Mouse (Mus musculus) B cell, adult 2 months (primary cell): ENCODE measurements around the gene Lsm11.
A peak's percentile ranks its signal among the peaks of the same experiment; 100 is the strongest.

Experiments used
- DNase-seq, 2 experiments: peaks; one replicate each; pipeline ENCODE4 v3.0.0; 2022

Gene Lsm11

DNA sequence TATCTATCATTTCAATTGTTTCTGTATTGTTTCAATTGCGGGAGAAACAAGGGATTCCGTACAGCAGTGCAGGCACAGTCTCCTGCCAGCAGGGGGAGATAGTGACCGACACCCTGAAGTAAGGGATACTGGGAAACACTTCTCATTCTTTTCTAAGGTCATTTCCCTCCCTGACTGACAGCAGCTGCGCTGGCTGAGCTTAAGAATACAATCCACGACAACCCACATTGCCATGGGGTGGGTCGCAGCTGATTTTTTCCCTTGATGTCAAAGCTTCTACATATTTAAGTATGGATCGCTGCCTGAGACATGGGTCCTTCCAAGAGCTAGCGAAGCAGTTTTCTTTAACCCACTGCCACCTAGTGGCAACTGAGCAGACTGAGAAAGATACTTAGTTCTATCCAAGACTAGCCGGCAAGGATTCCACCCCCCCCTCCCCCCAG lies 18.1 kb downstream of the Lsm11 start:
- peak; percentile 81 to 82 for DNase-seq

DNA sequence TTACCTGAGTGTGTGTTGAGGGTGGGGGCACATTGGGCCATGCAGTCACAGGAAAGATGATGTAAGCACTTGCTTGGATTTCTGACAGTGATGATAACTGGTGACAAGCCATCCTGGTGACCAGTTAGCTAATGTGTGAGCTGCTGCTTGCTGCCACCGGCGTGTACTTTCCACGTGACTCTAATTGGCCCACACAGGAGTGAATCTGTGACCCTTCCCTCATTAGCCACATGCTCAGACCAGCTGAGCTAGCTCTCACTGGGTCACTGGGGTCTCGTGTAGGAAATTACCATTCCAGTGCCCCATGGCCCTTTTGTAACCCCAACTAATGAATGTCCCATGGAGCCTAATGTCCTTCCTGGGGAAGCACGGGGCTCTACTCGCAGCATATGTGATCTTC lies 19.3 kb downstream of the Lsm11 start:
- DNase-seq, result no peak

DNA sequence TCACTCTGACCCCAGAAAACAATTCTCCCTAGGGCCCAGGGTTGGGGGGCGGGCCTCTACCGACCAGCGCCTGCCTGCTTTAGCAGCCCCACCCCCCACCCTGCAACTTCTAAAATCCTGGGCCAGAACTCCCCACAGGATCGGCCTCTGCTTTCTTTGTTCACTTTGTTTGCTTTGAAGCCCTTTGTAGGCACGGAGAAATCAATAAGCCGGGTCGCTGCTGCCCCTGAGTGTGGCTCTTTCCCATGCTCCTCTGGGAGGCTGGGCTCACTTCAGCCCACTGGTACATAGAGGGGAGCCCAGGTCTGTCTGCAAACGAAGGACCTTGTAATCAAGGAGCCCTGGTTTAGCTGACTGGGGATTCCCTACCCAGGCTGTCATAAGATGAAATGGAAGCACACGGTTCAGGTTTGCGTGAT lies 23.2 kb downstream of the Lsm11 start:
- DNase-seq, result no peak

DNA sequence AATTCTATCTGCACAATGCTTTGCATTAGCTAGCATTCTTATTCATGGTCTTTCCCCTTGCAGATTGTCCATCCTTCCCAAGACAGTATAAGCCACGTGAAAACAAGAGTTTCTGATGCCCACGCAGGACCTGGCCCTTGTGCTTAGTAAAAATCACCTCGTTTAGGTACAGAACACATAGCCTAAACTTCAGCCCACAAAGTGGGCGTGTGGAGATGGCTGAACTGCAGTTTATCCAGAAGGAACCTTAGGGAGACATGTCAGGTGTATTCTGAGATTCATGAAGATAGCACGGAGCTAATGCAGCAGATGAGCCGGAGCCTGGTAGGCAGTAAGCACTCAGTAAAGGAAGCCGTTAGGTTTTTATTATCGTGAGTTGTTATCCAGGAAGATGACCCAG lies 23.7 kb downstream of the Lsm11 start:
- no peak for DNase-seq

DNA sequence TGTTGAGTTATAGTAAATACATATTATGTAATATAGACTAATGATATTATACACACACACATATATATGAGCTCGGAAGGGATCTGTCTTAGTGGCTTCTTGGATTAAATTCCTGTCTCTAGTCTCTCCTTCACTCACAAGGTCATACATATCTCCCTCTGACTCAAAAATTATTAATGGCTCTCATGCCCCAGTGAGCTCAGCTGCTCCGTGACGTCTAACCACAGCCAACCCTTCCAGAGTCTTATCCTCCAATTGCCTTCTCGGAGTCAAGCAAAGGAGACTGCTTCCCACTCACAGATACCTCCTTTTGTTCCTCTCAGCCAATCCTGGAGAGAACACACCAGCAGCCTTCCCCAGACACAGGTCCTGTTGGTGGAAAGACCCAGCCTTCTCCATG lies 25.9 kb downstream of the Lsm11 start:
- no peak for DNase-seq

DNA sequence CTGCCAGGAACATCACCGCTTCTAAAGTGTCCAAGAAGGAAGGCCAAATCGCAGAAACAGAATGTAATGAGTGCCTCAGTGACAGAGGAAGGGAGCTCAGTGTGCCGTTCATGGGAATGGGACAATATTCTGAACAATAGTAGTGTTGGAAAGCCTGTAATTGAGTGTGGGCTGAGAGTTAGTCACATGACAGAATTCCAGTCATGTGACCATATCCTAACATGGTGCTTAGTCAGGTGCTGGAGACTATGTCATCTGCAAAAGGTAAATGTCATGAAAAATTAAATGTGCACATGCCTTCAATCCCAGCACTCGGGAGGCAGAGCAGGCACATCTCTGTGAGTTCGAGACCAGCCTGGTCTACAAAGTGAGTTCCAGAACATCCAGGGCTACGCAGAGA lies 26.7 kb downstream of the Lsm11 start:
- DNase-seq, result no peak

DNA sequence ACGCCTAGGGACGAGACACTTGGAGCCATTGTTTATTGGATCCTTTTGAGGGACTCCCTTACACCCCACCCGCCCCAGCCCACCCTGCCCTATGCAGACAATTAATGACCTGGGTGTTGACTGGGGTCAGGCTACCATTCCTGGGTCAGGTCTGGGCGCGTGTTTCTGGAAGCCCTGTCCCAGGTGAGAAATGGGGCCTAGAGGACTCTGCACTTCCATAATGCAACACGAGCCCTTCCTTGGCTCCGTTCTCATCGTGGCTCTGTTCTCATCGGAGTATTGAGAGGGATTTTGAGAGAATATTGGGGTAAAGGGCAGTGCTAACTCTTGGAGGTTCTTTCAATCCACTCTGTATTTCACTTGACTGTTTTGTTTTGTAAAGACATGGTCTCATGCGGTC lies 28.5 kb downstream of the Lsm11 start:
- no peak for DNase-seq

DNA sequence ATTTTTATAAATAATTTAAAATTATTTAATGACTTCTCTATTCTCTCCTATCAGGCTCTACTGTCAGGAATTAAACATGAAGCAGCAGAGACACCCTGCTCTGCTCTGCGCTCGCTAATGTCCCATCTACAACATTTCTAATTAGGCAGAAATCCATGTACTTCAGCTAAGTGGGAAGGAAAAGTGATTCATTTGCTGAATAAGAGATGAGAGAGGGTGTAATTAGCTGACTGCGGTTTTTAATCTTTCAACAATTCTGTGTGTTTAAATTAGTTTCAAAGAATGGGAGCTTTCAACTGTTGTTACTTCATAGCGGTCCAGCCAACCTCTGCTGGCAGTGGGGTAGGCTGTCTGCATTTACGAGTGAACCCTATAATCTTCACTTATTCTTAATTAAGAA lies 34.0 kb downstream of the Lsm11 start:
- DNase-seq, result no peak

DNA sequence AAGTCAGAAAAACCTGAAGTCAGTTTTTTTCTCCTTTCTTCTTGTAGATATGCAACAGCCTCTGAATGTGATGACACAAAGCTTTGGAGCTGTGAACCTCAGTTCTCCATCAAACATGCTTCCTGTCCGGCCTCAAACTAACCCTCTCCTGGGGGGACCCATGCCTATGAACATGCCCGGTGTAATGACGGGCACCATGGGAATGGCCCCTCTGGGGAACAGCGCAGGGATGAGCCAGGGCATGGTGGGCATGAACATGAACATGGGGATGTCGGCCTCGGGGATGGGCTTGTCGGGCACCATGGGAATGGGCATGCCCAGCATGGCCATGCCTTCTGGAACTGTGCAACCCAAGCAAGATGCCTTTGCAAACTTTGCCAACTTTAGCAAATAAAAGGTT lies 35.8 kb downstream of the Lsm11 start:
- DNase-seq, result no peak

DNA sequence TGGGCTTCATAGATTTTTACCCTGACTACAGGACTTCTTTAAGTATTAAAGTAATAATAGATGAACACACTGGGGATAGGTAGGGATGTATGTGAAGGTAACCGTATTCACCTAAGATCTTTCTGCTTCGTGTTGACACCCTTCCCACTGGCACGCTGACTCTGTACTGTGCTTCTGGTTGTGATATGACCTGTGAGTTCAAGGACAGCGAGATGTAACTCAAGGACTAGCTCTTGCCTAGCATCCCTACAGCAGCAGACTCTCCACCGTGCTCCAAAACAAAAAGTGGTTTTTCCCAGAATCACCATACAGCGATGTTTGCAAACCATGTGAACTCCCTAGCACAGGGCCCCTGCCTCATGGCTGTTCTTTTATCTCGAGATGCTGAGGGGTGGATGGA lies 36.7 kb downstream of the Lsm11 start:
- DNase-seq, result no peak

DNA sequence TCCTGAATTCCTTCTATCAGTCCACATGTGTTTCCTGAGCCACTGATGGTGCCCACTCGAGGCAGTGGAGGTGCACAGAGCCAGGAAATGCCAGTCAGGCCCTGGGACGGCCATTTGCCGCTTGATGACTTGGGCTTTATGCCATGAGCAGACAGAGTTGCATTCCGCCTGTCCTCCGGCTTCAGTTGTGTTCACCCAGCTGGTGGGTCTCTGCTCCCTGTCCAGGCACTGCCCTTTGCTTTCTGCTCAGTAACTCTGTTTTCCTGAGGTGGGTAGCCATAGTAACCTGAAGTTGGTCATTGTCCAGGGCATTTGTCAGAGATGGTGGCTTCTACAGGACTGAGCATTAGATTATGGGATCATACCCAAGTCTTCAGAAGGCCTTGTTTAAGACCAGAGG lies 37.4 kb downstream of the Lsm11 start:
- DNase-seq, result no peak

DNA sequence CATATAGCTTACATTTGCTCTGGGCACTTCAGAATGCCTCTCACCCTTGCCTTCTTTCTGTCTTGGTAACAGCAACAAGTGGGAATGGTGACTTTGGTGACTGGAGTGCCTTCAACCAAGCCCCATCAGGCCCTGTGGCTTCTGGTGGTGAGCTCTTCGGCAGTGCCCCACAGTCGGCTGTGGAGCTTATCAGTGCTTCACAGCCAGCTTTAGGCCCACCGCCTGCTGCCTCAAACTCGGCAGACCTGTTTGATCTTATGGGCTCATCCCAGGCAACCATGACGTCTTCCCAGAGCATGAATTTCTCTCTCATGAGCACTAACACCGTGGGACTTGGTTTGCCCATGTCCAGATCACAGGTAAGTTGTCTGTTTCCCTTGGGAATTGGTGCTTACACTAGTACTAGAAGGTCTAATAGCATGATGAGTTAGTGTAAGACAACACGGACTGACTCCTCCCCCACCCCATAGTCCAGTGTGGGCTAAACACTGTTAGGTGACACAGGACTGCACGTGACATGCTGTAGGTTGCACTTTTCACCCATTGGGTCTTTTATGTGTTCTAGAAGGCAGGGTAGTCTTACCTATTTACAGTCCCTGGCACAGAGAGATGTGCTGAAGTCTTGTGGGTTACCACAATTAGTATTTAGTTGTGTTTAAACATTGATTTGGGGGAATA lies 38.5 kb downstream of the Lsm11 start:
- no peak for DNase-seq

DNA sequence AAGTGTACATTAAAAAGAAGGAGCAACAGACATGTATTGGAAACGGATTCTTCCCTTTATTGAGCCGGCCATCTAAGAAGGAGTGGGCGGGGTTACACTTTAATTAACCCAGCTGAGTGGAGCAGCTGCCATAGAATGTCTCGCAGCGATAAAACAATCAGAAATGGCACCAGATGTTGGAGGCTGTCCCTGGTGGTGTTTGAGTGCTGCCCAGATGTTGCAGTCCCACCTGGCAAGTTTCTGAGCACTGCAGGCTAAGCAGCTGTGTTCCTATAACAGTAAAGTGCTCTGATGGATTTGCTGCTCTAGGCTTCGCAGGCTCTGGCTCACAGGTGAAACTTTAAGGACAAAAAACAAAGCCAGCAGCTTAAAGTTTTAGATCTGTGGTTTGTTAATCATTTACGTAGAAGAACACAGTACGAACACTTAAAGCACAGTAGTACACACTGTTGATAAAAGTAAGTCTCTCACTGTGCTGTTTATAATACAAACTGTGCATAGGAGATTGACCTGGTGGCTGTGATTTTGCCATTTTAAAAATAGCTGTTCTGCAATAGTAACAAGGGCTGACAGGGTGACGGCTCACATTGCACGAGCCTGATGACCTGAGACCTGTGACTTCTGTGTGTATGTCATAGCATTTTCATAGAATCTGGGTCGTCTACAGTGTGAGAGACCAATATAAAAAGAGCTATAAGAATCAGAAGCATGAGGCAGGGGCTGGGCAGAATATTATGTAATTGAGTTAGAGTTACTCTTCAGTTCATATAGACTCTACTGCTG lies 44.3 kb downstream of the Lsm11 start:
- DNase-seq, result no peak

DNA sequence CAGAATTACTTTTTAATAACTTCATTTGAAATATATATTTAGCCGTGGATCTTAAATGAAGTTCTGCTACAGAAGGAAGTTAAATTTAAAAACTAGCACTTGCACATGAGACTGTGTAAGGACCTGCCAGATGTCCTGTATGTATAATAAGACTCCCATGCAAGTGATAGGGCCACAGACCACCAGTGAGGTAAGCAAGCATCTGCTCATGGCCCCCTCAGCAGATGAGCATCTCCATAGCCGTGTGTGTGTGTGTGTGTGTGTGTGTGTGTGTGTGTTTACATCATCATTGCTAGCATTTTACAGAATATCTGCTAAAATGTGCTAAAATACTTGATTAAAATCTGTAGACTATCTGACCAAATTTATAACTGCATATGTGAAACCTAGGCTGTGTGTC lies 47.3 kb downstream of the Lsm11 start:
- no peak for DNase-seq

DNA sequence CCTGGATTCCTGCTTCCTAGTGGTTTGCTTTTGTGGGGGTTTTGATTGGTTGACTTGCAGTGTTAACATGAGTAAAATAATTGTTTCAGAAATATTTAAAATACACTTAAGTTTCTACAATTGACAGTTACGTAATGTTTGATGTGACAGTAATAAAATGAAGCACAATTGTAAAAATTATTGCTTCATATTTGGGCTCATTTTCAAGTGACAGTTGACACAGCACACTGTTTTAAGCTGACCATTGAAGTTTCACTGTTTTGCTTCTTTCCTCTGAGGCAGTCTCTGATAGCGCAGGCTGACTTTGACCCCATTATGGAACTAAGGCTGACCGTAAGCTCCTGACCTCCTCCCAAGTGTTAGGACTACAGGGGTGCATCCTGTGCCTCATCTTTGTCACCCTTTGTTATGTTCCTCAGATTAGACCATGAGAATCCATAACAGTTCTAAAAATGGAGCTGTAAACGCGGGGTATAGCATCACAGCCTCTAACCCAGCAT lies 51.8 kb downstream of the Lsm11 start:
- no peak for DNase-seq

DNA sequence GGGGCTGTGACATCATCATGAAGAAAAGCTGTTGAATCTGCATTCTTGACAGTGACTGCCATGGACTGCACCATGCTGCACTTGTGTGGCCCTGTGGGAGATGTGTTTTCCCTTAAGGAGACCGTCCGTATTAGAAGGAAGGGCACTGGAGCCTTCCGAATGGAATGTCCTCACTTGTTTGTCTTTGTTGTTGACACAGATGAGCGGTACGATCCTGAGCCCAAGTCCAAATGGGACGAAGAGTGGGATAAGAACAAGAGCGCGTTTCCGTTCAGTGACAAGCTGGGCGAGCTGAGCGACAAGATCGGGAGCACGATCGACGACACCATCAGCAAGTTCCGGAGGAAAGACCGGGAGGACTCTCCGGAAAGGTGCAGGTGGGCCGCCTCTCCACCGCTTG lies 54.3 kb downstream of the Lsm11 start:
- no peak for DNase-seq

DNA sequence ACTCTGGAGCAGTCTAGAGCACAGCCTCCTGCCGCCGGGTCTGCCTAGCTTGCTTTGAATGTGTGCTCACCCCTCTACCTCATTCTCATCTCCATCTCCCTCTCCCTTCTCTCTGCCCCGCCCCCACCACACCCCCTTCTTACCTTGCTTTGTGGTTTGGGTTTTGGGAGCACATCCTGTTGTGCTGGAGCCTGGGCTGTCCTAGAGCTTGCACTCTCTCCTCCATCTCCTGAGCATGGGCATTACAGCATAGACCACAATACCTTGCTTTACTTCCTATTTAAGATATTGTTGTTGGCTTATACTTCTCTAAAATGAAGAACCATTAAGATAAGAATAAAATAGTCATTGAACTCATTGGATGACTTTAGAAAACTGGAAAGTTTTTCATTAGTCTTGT lies 54.8 kb downstream of the Lsm11 start:
- no peak for DNase-seq

DNA sequence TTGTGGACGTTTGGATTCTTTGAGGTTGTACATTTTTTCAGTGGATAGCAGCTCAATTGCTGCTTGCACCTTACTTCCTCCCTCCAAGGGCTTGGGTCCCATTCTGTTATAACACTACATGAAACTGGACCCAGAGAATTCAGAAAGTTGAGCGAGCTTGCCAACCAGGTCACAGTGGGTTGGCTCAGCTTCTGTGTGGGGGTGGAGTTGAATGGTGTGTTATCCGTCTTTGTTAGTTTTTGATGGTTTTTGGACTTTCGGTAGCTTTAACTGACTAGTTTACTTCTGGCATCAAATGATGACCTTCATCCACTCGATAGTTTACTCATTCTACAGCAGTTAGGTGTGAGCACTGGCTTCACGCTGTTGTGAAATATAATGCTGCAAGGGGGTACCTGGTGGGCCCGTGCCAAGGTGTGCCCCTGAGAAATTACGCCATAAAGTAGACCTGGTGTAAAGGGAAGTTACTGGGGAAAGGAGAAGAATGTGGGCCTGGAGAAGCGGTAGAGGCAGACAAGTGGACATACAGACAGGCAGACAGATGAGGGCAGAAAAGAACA lies 56.2 kb downstream of the Lsm11 start:
- no peak for DNase-seq

DNA sequence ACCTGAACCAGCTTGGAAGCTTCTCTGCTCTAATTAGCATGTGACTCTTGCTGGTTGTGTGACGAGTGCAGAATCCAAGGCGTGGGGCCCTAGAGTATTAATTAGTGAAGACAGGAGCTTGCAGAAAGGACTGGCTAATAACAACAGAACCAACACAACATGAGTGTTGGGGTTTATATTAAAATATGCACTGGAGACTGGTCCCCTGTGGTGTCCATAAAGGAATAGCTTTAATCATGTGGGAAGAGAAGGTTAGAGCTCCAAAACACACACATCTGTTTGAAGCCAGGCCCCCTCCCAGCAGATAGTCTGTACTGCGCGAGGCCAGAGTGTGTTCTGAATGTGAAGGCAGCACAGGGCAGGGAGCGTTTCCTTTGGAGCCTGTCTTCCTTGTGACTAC lies 58.1 kb downstream of the Lsm11 start:
- DNase-seq, result no peak

DNA sequence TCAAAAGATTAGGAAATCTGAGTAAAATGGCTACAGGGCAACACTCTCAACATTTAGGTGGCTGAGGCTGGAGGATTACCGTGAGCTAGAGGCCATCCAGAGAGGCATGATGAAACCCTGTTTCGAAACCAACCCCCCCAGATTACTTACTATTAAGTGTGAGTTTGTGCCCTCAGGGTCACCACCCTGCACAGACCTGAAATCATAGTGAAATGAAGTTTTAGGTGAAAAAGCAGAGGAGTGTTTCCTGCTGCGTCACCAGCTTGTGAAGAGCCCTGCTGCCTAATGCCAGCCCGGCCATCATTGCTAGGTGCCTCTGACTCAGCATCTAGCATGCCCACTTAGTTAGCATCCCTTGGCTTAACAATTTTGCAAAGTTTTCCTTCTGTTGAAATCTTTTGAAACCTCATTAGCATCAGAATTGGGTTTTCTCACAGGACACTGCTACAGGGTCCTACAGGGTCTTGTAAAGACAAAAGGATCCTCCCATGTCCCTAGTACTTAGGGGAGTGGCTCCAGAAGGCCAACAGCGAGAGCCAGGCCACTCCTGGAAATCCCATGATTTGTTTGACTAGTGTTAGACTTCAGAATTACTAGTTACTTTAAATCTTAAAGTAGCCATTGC lies 59.0 kb downstream of the Lsm11 start:
- DNase-seq, result no peak

DNA sequence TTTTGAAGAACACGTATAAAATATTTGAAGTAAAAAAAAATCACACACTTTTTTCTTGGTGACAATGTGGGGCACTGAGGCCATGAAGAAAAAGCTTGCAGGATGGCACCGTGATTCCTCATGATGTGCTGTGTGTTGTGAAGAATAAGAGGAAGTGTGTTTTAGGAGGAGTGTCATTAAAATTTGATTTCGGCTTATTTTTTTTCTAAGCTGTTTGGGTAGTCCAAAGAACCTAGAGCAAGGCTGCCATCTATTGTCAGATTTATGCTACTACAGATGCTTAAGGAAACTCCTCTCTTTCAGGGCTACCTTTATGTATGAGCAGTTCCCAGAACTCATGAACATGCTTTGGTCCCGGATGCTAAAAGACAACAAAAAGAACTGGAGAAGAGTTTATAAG lies 60.7 kb downstream of the Lsm11 start:
- peak; percentile 48 to 54 for DNase-seq

DNA sequence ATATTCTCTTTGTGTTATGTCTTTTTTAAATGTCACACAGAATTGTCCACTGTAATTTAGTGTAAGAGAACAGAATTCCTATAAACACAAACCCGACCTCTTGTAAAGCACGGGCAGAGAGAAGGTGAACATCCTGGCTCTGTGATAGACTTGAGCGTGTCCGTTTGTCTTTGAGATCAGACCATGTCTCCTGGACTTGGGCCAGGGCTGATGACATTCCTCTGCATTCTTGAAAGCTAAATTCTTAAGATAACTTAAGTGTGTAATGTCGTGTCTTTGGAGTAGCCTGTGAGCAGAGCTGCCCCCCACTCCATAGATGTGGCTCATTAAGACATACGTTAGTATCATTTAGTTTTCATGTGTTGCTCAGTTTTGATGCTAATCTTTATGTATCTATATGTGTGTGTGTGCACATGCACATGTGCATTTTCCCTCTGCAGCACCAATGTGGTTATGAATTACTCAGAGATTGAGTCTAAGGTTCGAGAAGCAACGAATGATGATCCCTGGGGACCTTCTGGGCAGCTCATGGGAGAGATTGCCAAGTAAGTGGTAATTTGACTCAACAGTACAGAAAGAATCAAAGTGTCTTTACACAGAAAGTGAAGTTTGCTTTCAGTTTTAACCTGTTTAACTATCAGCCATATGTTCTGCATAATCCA lies 61.3 kb downstream of the Lsm11 start:
- DNase-seq, result no peak

DNA sequence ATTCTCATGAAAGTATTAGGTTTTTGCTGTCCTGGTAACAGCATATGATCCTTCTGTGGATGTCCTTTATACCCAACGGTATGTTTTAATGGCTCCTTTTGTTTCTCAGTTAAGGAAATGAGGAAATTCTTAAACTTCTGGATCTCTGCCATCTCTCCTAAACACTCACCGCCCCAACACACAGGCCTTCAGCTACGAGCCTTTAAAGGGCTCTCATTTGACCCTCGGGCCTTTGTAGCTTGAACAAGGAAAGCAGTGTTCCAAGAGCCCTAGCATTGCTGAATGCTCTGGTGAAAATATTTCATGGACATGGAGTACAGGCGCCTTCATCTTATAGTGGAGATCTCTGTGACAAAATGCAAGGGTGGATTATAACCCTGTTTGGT lies 63.1 kb downstream of the Lsm11 start:
- no peak for DNase-seq
